Mouse (Mus musculus): ENCODE results near the gene Gjb4. TPM values are rescaled to one million over a fixed set of nuclear protein-coding genes. Genes with fewer than 3 reads are reported as not detected.

Gjb4 gene
- polyA plus RNA-seq, 1 experiment: not detected

- Histone ChIP-seq H3K27ac (ENCODE audit: insufficient read depth, low read depth, low read length) (no peak overlapping the region), H3K4me1 (ENCODE audit: control insufficient read depth, insufficient read depth, low read length) (peaks cover 22% of the 10 kb centered on the region), H3K4me3 (ENCODE audit: insufficient read depth, low read depth, low read length) (no peak overlapping the region)
- TF ChIP-seq POLR2A (IDR thresholded peaks at IDR 0.05; ENCODE audit: insufficient read depth, low read depth, low read length): no peak
- no peak for TF ChIP-seq CTCF (IDR thresholded peaks at IDR 0.05; ENCODE audit: insufficient read depth, low read depth, low read length)
- WGBS: 65% methylated on average over 8 of the region's 8 CpGs
Observed at GRCm38 (mm10) chr4:127373491-127373890, 19.6 kb upstream of the Gjb4 start.

GRCm38 (mm10) chr4:127371546-127371945, 17.7 kb upstream of the Gjb4 start:
- Histone ChIP-seq H3K4me1 (ENCODE audit: control insufficient read depth, insufficient read depth, low read length) (peaks cover 22% of the 10 kb centered on the region), H3K27ac (ENCODE audit: insufficient read depth, low read depth, low read length) (no peak overlapping the region), H3K4me3 (ENCODE audit: insufficient read depth, low read depth, low read length) (no peak overlapping the region)
- WGBS: 65% methylated on average over 5 of the region's 5 CpGs
- TF ChIP-seq POLR2A (IDR thresholded peaks at IDR 0.05; ENCODE audit: insufficient read depth, low read depth, low read length): no peak
- TF ChIP-seq CTCF (IDR thresholded peaks at IDR 0.05; ENCODE audit: insufficient read depth, low read depth, low read length): no peak

- TF ChIP-seq POLR2A (IDR thresholded peaks at IDR 0.05; ENCODE audit: insufficient read depth, low read depth, low read length) (no peak), CTCF (IDR thresholded peaks at IDR 0.05; ENCODE audit: insufficient read depth, low read depth, low read length) (no peak)
- 51% methylated on average over 2 of the region's 2 CpGs for WGBS
- Histone ChIP-seq H3K4me1 (ENCODE audit: control insufficient read depth, insufficient read depth, low read length) (peaks cover 15% of the 10 kb centered on the region), H3K4me3 (ENCODE audit: insufficient read depth, low read depth, low read length) (no peak overlapping the region), H3K27ac (ENCODE audit: insufficient read depth, low read depth, low read length) (no peak overlapping the region)
Observed at GRCm38 (mm10) chr4:127370447-127370846, 16.6 kb upstream of the Gjb4 start.

GRCm38 (mm10) chr4:127368379-127368973, 14.6 kb upstream of the Gjb4 start:
- H3K4me1 ChIP-seq (ENCODE audit: control insufficient read depth, insufficient read depth, low read length): peaks cover 7% of the 10 kb centered on the region
- TF ChIP-seq CTCF (IDR thresholded peaks at IDR 0.05; ENCODE audit: insufficient read depth, low read depth, low read length) (peak; percentile 89), POLR2A (IDR thresholded peaks at IDR 0.05; ENCODE audit: insufficient read depth, low read depth, low read length) (no peak)
- no peak overlapping the region for H3K27ac ChIP-seq (ENCODE audit: insufficient read depth, low read depth, low read length)
- WGBS: 32% methylated on average over 13 of the region's 13 CpGs
- no peak overlapping the region for H3K4me3 ChIP-seq (ENCODE audit: insufficient read depth, low read depth, low read length)

- Histone ChIP-seq H3K4me3 (ENCODE audit: insufficient read depth, low read depth, low read length) (no peak overlapping the region), H3K4me1 (ENCODE audit: control insufficient read depth, insufficient read depth, low read length) (no peaks in the 10 kb centered on the region), H3K27ac (ENCODE audit: insufficient read depth, low read depth, low read length) (no peak overlapping the region)
- TF ChIP-seq POLR2A (IDR thresholded peaks at IDR 0.05; ENCODE audit: insufficient read depth, low read depth, low read length) (no peak), CTCF (IDR thresholded peaks at IDR 0.05; ENCODE audit: insufficient read depth, low read depth, low read length) (no peak)
- 47% methylated on average over 4 of the region's 4 CpGs for WGBS
Observed at GRCm38 (mm10) chr4:127365834-127366233, 12.0 kb upstream of the Gjb4 start.

- TF ChIP-seq POLR2A (IDR thresholded peaks at IDR 0.05; ENCODE audit: insufficient read depth, low read depth, low read length): no peak
- no peak for TF ChIP-seq CTCF (IDR thresholded peaks at IDR 0.05; ENCODE audit: insufficient read depth, low read depth, low read length)
- no peak overlapping the region for H3K4me3 ChIP-seq (ENCODE audit: insufficient read depth, low read depth, low read length)
- no peak overlapping the region for H3K27ac ChIP-seq (ENCODE audit: insufficient read depth, low read depth, low read length)
- no peaks in the 10 kb centered on the region for H3K4me1 ChIP-seq (ENCODE audit: control insufficient read depth, insufficient read depth, low read length)
- 61% methylated on average over 5 of the region's 5 CpGs for WGBS
Observed at GRCm38 (mm10) chr4:127365433-127365832, 11.6 kb upstream of the Gjb4 start.

- H3K4me1 ChIP-seq (ENCODE audit: control insufficient read depth, insufficient read depth, low read length): no peaks in the 10 kb centered on the region
- no peak overlapping the region for H3K27ac ChIP-seq (ENCODE audit: insufficient read depth, low read depth, low read length)
- TF ChIP-seq POLR2A (IDR thresholded peaks at IDR 0.05; ENCODE audit: insufficient read depth, low read depth, low read length): no peak
- TF ChIP-seq CTCF (IDR thresholded peaks at IDR 0.05; ENCODE audit: insufficient read depth, low read depth, low read length): no peak
- WGBS: 74% methylated on average over 6 of the region's 6 CpGs
- no peak overlapping the region for H3K4me3 ChIP-seq (ENCODE audit: insufficient read depth, low read depth, low read length)
Observed at GRCm38 (mm10) chr4:127364431-127364830, 10.6 kb upstream of the Gjb4 start.

GRCm38 (mm10) chr4:127363331-127363730, 9.4 kb upstream of the Gjb4 start:
- H3K27ac ChIP-seq (ENCODE audit: insufficient read depth, low read depth, low read length): no peak overlapping the region
- no peak for TF ChIP-seq POLR2A (IDR thresholded peaks at IDR 0.05; ENCODE audit: insufficient read depth, low read depth, low read length)
- no peak for TF ChIP-seq CTCF (IDR thresholded peaks at IDR 0.05; ENCODE audit: insufficient read depth, low read depth, low read length)
- no peak overlapping the region for H3K4me3 ChIP-seq (ENCODE audit: insufficient read depth, low read depth, low read length)
- H3K4me1 ChIP-seq (ENCODE audit: control insufficient read depth, insufficient read depth, low read length): no peaks in the 10 kb centered on the region
- 71% methylated on average over 4 of the region's 4 CpGs for WGBS

- no peak overlapping the region for H3K4me3 ChIP-seq (ENCODE audit: insufficient read depth, low read depth, low read length)
- 83% methylated on average over 3 of the region's 3 CpGs for WGBS
- no peak overlapping the region for H3K27ac ChIP-seq (ENCODE audit: insufficient read depth, low read depth, low read length)
- TF ChIP-seq POLR2A (IDR thresholded peaks at IDR 0.05; ENCODE audit: insufficient read depth, low read depth, low read length): no peak
- TF ChIP-seq CTCF (IDR thresholded peaks at IDR 0.05; ENCODE audit: insufficient read depth, low read depth, low read length): no peak
- no peaks in the 10 kb centered on the region for H3K4me1 ChIP-seq (ENCODE audit: control insufficient read depth, insufficient read depth, low read length)
Observed at GRCm38 (mm10) chr4:127362520-127362919, 8.6 kb upstream of the Gjb4 start.

- Histone ChIP-seq H3K4me1 (ENCODE audit: control insufficient read depth, insufficient read depth, low read length) (no peaks in the 10 kb centered on the region), H3K4me3 (ENCODE audit: insufficient read depth, low read depth, low read length) (no peak within 1 kb of the TSS), H3K27ac (ENCODE audit: insufficient read depth, low read depth, low read length) (no peak within 1 kb of the TSS)
- 47% methylated on average over 5 of the region's 5 CpGs for WGBS
- no peak for TF ChIP-seq POLR2A (IDR thresholded peaks at IDR 0.05; ENCODE audit: insufficient read depth, low read depth, low read length)
- no peak for TF ChIP-seq CTCF (IDR thresholded peaks at IDR 0.05; ENCODE audit: insufficient read depth, low read depth, low read length)
Observed at GRCm38 (mm10) chr4:127358018-127358417, 4.1 kb upstream of the Gjb4 start, which contains the start of gene Gjb5. TSS of gene Gjb5 (minus strand) at chr4:127358181.
